Mouse (Mus musculus) heart, embryonic 11.5 days (tissue): ENCODE data around the gene Msl2. TPM values are rescaled to one million over a fixed set of nuclear protein-coding genes. Genes with fewer than 3 reads are reported as not detected.

Experiments
- ATAC-seq: fragments of 200-750 bp; cut with Nextera tagmentation; replicated peaks from 2 replicates; pipeline ENCODE4 v1.8.0; 2017; ENCODE audit warnings: moderate library complexity; ENCODE audit not compliant: insufficient number of reproducible peaks, low FRiP score, low TSS enrichment
- H3K27ac ChIP-seq: fragments of 300-500 bp; sonication (generic); 2 replicates; pipeline ENCODE4 v1.5.1; 2014; ENCODE audit warnings: mild to moderate bottlenecking, low read depth, low read length
- H3K27me3 ChIP-seq: fragments of 300-500 bp; sonication (generic); 2 replicates; pipeline ENCODE4 v1.6.1; 2014; ENCODE audit warnings: mild to moderate bottlenecking, low read length, mixed read lengths; ENCODE audit not compliant: control insufficient read depth, insufficient read depth
- H3K36me3 ChIP-seq: fragments of 300-500 bp; sonication (generic); 2 replicates; pipeline ENCODE4 v1.6.1; 2014; ENCODE audit warnings: mild to moderate bottlenecking, low read length, moderate library complexity, mixed read lengths; ENCODE audit not compliant: control insufficient read depth, insufficient read depth
- H3K4me1 ChIP-seq: fragments of 300-500 bp; sonication (generic); 2 replicates; pipeline ENCODE4 v1.6.1; 2014; ENCODE audit warnings: low read length; ENCODE audit not compliant: control insufficient read depth, insufficient read depth
- H3K4me2 ChIP-seq: fragments of 300-500 bp; sonication (generic); 2 replicates; pipeline ENCODE4 v1.6.1; 2014; ENCODE audit warnings: mild to moderate bottlenecking, moderate library complexity
- H3K4me3 ChIP-seq: fragments of 300-500 bp; sonication (generic); 2 replicates; pipeline ENCODE4 v1.5.1; 2014; ENCODE audit warnings: low read depth, low read length
- H3K9ac ChIP-seq: fragments of 300-500 bp; sonication (generic); 2 replicates; pipeline ENCODE4 v1.6.1; 2014; ENCODE audit warnings: mild to moderate bottlenecking, low read depth, low read length, moderate library complexity
- H3K9me3 ChIP-seq: fragments of 300-500 bp; sonication (generic); replicated peaks from 2 replicates; pipeline ENCODE4 v1.6.1; 2016; ENCODE audit warnings: low read length; ENCODE audit not compliant: control insufficient read depth
- WGBS: fragments of 180-500 bp; shearing (Covaris S2); extraction: QIAGEN DNeasy Blood & Tissue Kit; methylation state at CpG from one replicate; pipeline ENCODE4 v1.1.7; 2014; ENCODE audit not compliant: insufficient replicate concordance; 5-methylcytosine and 5-hydroxymethylcytosine counted together
- polyA plus RNA-seq: library from polyadenylated mRNA; unstranded; fragments of >200 nt; fragmentation: Nextera tagmentation; extraction: Ambion mirVana; gene quantifications from 2 replicates; pipeline ENCODE4 v1.2.1, GENCODE M21; 2014

The Msl2 gene
- polyA plus RNA-seq, 1 experiment from 2014 or later, result 3.8 TPM

DNA sequence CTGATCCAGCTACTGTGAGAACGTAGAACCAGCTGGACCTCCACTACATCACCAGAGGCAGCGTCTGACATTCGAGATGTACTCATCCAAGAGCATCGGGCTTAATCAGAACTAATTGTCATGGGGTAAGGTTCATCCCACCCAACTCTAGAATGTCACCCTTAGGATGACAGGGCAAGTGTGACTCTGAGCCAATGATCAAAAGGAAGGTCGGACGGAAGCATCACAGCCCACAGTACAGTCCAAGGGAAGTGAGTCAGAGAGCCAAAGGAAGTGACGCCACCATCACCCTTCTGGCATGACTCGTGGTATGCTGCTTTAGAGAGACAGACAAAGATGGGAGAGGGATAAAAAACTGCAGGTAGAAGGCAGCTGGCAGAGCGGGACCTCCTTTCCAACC is 31.7 kb upstream of the Msl2 start:
- no peak overlapping the region for H3K27ac ChIP-seq
- H3K9me3 ChIP-seq, result no peaks in the 10 kb centered on the region
- H3K4me1 ChIP-seq, result no peaks in the 10 kb centered on the region
- ATAC-seq, result no peak
- no peak overlapping the region for H3K4me3 ChIP-seq
- H3K36me3 ChIP-seq, result no peaks in the 10 kb centered on the region
- no peak overlapping the region for H3K4me2 ChIP-seq
- 74% methylated on average over 9 of the region's 9 CpGs for WGBS
- no peaks in the 10 kb centered on the region for H3K27me3 ChIP-seq
- H3K9ac ChIP-seq, result no peak overlapping the region

DNA sequence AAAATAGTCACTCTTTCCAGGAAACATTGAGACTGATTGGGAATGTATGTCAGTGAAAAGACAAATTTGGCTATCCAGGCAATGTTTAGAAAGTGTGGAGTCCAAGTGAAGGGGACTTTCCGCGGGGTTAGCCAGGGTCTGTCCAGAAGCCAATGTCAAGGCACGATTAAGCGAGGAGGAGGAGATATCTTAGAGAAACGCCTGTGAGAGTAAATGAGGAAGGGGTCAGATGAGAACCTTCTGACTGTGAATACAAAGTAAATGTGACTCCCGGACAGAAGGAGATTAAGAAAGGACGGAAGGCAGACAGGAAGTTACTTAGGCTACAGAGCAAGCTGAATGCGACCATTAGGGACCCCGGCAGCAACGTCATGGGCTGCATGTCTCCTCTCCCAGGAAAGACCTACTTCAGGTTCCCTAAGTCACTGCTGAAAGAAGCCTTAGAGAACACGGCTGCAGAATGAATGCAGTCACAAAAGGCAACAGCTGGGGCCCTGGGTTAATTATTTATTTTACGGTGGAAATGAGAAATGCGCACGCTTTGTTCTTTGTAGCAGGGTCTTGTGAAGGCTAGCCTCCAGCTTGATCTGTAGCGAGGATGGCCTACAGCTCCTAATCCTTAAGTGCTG is 28.1 kb upstream of the Msl2 start:
- H3K27ac ChIP-seq, result no peak overlapping the region
- 51% methylated on average over 15 of the region's 15 CpGs for WGBS
- no peak overlapping the region for H3K4me3 ChIP-seq
- H3K9ac ChIP-seq, result no peak overlapping the region
- H3K4me1 ChIP-seq, result no peaks in the 10 kb centered on the region
- H3K9me3 ChIP-seq, result no peaks in the 10 kb centered on the region
- no peak overlapping the region for H3K4me2 ChIP-seq
- no peaks in the 10 kb centered on the region for H3K36me3 ChIP-seq
- no peaks in the 10 kb centered on the region for H3K27me3 ChIP-seq
- ATAC-seq, result no peak

DNA sequence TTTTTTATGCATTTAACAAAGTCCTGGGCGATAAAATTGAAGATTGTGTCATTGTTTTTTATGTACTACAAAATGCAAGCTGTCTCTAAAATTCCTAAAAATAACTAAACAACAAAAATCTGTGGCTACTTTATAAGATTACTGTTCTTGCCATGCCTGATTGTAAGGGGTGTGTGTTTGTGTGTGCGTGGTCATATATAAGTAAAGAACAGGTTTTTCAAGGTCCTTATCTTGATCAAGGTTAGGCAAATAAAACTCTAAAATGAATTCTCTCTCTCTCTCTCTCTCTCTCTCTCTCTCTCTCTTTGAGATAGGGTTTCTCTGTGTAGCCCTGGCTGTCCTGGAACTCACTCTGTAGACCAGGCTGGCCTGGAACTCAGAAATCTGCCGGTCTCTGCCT is 21.9 kb upstream of the Msl2 start:
- 86% methylated on average over 3 of the region's 3 CpGs for WGBS
- no peak overlapping the region for H3K4me3 ChIP-seq
- no peaks in the 10 kb centered on the region for H3K36me3 ChIP-seq
- H3K9ac ChIP-seq, result no peak overlapping the region
- ATAC-seq, result no peak
- H3K27me3 ChIP-seq, result no peaks in the 10 kb centered on the region
- H3K27ac ChIP-seq, result no peak overlapping the region
- H3K4me2 ChIP-seq, result no peak overlapping the region
- no peaks in the 10 kb centered on the region for H3K9me3 ChIP-seq
- H3K4me1 ChIP-seq, result no peaks in the 10 kb centered on the region

DNA sequence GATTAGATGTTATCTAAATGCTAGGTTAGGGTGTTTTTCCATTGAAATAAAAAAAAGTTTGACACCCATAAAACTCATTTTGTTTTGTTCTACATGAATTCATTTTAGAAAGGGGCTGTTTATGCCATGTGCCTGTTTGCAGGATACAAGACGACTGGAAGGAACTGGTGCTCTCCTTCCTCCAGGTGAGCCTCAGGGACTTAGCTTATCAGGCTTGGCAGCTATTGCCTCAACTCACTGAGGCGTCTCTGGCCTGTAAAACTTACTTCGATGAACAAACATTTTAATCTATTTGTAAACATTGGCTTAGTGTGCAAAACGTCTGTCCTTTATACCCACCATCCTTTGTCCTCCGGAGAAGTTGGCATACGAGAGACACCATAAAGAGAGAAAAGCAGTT is 21.2 kb upstream of the Msl2 start:
- H3K36me3 ChIP-seq, result no peaks in the 10 kb centered on the region

DNA sequence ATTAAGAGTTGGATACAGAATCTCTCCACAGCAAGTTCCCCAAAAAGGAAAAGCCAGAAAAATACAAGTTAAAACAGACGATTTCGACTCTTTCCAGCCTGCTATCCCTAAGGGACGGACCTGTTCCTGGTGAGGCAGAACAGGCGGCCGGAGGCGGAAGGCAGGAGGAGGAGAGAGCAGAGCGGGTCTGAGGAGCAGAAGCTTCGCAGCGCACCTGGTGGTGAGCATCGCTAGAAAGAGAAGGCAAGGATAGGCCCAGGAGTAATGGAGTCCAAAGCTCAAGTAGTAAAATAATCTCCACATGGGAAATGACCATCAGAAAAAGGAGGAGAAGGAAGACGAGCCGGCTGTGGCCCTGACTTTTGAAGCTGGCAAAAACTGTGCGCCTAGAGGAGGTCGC is 20.6 kb upstream of the Msl2 start:
- H3K27me3 ChIP-seq, result no peaks in the 10 kb centered on the region
- WGBS, result 65% methylated on average over 14 of the region's 14 CpGs

More for the DNA sequence above, 21.2 kb upstream of the Msl2 start:
- 60% methylated on average over 6 of the region's 6 CpGs for WGBS
- Histone ChIP-seq H3K9ac (no peak overlapping the region), H3K4me3 (no peak overlapping the region), H3K4me1 (no peaks in the 10 kb centered on the region), H3K9me3 (no peaks in the 10 kb centered on the region), H3K4me2 (no peak overlapping the region), H3K27me3 (no peaks in the 10 kb centered on the region), H3K27ac (no peak overlapping the region)
- no peak for ATAC-seq

DNA sequence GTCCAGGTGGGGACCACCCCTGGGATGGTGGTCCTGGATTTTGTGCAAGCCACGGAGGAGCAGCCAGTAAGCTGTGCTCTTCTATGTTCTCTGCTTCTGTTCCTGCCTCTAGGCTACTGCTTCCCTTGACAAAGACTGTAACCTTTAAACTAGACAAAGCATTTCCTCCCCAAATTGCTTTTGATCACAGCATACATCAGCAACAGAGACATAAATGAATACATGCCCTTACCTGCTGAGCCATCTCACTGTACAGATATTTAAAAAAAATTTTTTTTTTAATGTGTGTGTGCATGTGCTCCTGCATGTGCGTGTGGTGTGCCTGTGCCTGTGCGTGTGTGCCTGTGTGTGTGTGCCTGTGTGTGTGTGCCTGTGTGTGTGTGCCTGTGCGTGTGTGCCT is 16.7 kb upstream of the Msl2 start:
- no peaks in the 10 kb centered on the region for H3K27me3 ChIP-seq
- H3K4me2 ChIP-seq, result no peak overlapping the region
- no peaks in the 10 kb centered on the region for H3K4me1 ChIP-seq
- no peak overlapping the region for H3K4me3 ChIP-seq
- no peak for ATAC-seq
- no peaks in the 10 kb centered on the region for H3K36me3 ChIP-seq
- H3K9me3 ChIP-seq, result no peaks in the 10 kb centered on the region
- WGBS, result 91% methylated on average over 4 of the region's 4 CpGs
- no peak overlapping the region for H3K9ac ChIP-seq
- H3K27ac ChIP-seq, result no peak overlapping the region

More for the DNA sequence above, 20.6 kb upstream of the Msl2 start:
- H3K4me1 ChIP-seq, result no peaks in the 10 kb centered on the region
- H3K4me2 ChIP-seq, result no peak overlapping the region
- H3K4me3 ChIP-seq, result no peak overlapping the region
- H3K9ac ChIP-seq, result no peak overlapping the region
- H3K9me3 ChIP-seq, result no peaks in the 10 kb centered on the region
- no peak for ATAC-seq
- H3K27ac ChIP-seq, result no peak overlapping the region
- no peaks in the 10 kb centered on the region for H3K36me3 ChIP-seq

DNA sequence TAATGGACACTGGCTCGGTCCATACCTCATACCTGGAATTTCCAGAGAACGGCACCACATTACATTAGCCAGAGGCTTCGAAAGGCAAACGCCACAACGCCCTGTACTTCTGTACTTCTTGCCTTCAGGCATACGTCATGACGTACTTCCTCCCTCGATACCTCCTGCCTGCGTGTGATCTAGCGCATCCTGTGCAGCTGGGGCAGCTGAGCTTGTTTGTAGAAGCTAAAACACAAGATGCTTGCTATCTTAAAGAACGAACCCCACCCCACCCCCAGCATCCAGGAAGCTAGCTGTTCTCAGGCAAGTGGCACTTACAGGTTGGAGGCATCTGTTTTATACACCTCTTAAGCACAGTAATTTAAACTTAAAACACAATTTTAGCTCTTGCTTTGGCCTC is 12.9 kb upstream of the Msl2 start:
- ATAC-seq, result no peak
- H3K4me2 ChIP-seq, result no peak overlapping the region
- H3K27me3 ChIP-seq, result no peaks in the 10 kb centered on the region
- H3K4me3 ChIP-seq, result no peak overlapping the region
- no peak overlapping the region for H3K27ac ChIP-seq
- H3K9me3 ChIP-seq, result no peaks in the 10 kb centered on the region
- H3K9ac ChIP-seq, result no peak overlapping the region
- H3K4me1 ChIP-seq, result no peaks in the 10 kb centered on the region
- 64% methylated on average over 11 of the region's 11 CpGs for WGBS
- no peaks in the 10 kb centered on the region for H3K36me3 ChIP-seq

DNA sequence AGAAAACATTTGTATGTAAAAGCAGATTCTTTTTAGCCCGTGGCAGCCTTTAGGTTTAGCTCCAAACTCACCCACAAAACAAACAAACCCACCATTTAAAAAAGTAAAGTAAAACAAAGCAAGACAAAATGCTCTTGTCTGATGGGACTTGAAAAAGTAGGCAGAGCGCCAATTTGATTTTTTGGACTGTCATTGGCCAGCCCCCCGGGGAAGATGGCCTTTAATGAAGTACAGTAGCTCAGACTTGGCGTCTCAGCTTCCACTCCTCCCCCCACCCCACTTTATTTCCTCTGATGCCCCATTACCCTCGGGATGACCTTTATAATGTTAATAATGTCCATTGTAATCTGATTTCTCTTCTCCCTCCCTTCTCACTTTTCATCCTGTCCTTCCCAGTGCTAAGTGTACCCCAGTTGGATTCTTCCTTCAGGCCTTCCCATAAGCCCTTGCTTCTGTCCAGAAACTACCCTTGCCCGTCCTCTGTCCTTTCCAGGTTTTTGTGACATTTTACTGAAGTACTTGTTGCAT is 11.6 kb upstream of the Msl2 start:
- Histone ChIP-seq H3K36me3 (no peaks in the 10 kb centered on the region), H3K4me2 (no peak overlapping the region), H3K27ac (no peak overlapping the region), H3K9ac (no peak overlapping the region), H3K4me3 (no peak overlapping the region), H3K9me3 (no peaks in the 10 kb centered on the region), H3K27me3 (no peaks in the 10 kb centered on the region), H3K4me1 (no peaks in the 10 kb centered on the region)
- ATAC-seq, result no peak
- 71% methylated on average over 6 of the region's 6 CpGs for WGBS

DNA sequence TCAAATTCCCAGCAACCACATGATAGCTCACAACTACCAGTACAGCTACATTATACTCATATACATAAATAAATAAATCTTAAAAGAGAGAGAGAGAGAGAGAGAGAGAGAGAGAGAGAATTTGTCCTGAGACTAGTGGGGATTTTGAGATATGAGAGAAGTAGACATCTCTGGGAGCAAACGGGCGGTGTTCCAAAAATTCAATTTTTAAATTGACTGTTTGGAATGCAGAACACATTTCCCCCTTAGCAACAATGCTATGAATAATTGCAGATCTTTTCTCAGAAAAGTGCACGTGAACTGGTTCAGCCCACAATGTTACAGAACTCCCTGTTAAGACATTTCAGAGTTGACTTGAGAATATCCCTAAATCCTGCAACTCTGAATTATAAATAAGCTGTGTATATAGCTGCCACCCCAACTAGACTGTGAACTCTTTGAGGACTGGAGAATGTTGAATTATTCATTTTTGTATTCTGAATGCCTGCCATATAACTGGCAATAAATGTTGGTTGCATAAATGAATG is 8.8 kb upstream of the Msl2 start:
- H3K36me3 ChIP-seq, result no peaks in the 10 kb centered on the region
- no peak overlapping the region for H3K27ac ChIP-seq
- no peak overlapping the region for H3K4me3 ChIP-seq
- no peak overlapping the region for H3K4me2 ChIP-seq
- no peaks in the 10 kb centered on the region; the same call in 1 of the 2 replicates for H3K9me3 ChIP-seq
- H3K27me3 ChIP-seq, result no peaks in the 10 kb centered on the region
- H3K4me1 ChIP-seq, result no peaks in the 10 kb centered on the region
- ATAC-seq, result no peak
- H3K9ac ChIP-seq, result no peak overlapping the region
- 92% methylated on average over 3 of the region's 3 CpGs for WGBS
